Mouse (Mus musculus): ENCODE data around the gene Slc37a1. TPM values are rescaled to one million over a fixed set of nuclear protein-coding genes. Genes with fewer than 3 reads are reported as not detected.

The Slc37a1 gene
- polyA plus RNA-seq, 1 experiment from 2014 or later, result 4.8 TPM

- Histone ChIP-seq H3K4me1 (peaks cover 8% of the 10 kb centered on the region; the same call in 1 of the 2 replicates), H3K27ac (no peak overlapping the region), H3K9me3 (no peaks in the 10 kb centered on the region), H3K36me3 (no peaks in the 10 kb centered on the region), H3K27me3 (ENCODE audit: insufficient read depth, poor library complexity, severe bottlenecking) (no peaks in the 10 kb centered on the region), H3K4me3 (no peak overlapping the region)
- 51% methylated on average over 8 of the region's 8 CpGs for WGBS
- no peak for DNase-seq (ENCODE audit: low spot score)
Observed at GRCm38 (mm10) chr17:31355792-31356502, 69.4 kb downstream of the Slc37a1 start.

- Histone ChIP-seq H3K36me3 (no peaks in the 10 kb centered on the region), H3K4me3 (no peak overlapping the region), H3K9me3 (no peaks in the 10 kb centered on the region), H3K4me1 (peaks cover 3% of the 10 kb centered on the region; the same call in 1 of the 2 replicates), H3K27ac (no peak overlapping the region), H3K27me3 (ENCODE audit: insufficient read depth, poor library complexity, severe bottlenecking) (no peaks in the 10 kb centered on the region)
- no peak for DNase-seq (ENCODE audit: low spot score)
- 78% methylated on average over 13 of the region's 13 CpGs for WGBS
Observed at GRCm38 (mm10) chr17:31360582-31360981, 74.0 kb downstream of the Slc37a1 start.

- Histone ChIP-seq H3K4me3 (no peak overlapping the region), H3K4me1 (no peaks in the 10 kb centered on the region), H3K27me3 (ENCODE audit: insufficient read depth, poor library complexity, severe bottlenecking) (no peaks in the 10 kb centered on the region), H3K36me3 (no peaks in the 10 kb centered on the region), H3K9me3 (no peaks in the 10 kb centered on the region), H3K27ac (no peak overlapping the region)
- 78% methylated on average over 5 of the region's 5 CpGs for WGBS
- DNase-seq (ENCODE audit: low spot score), result no peak
Observed at GRCm38 (mm10) chr17:31365586-31366166, 79.1 kb downstream of the Slc37a1 start.

- Histone ChIP-seq H3K36me3 (no peaks in the 10 kb centered on the region), H3K9me3 (no peaks in the 10 kb centered on the region), H3K4me1 (no peaks in the 10 kb centered on the region), H3K4me3 (no peak overlapping the region), H3K27me3 (ENCODE audit: insufficient read depth, poor library complexity, severe bottlenecking) (0 out of 2 replicates have a peak, but pooled peaks cover 3% of the 10 kb centered on the region), H3K27ac (no peak overlapping the region)
- no peak for DNase-seq (ENCODE audit: low spot score)
- WGBS, result 69% methylated on average over 2 of the region's 2 CpGs
Observed at GRCm38 (mm10) chr17:31370221-31370620, 83.6 kb downstream of the Slc37a1 start.

GRCm38 (mm10) chr17:31370931-31371330 is 84.3 kb downstream of the Slc37a1 start:
- no peaks in the 10 kb centered on the region for H3K36me3 ChIP-seq
- no peaks in the 10 kb centered on the region for H3K4me1 ChIP-seq
- H3K27ac ChIP-seq, result no peak overlapping the region
- H3K9me3 ChIP-seq, result no peaks in the 10 kb centered on the region
- 0 out of 2 replicates have a peak, but pooled peaks cover 3% of the 10 kb centered on the region for H3K27me3 ChIP-seq (ENCODE audit: insufficient read depth, poor library complexity, severe bottlenecking)
- no peak overlapping the region for H3K4me3 ChIP-seq
- DNase-seq (ENCODE audit: low spot score), result no peak

GRCm38 (mm10) chr17:31377961-31378360 is 91.4 kb downstream of the Slc37a1 start:
- H3K36me3 ChIP-seq, result no peaks in the 10 kb centered on the region
- DNase-seq (ENCODE audit: low spot score), result no peak
- H3K4me1 ChIP-seq, result 0 out of 2 replicates have a peak, but pooled peaks cover 3% of the 10 kb centered on the region
- H3K4me3 ChIP-seq, result no peak overlapping the region
- no peaks in the 10 kb centered on the region for H3K9me3 ChIP-seq
- no peak overlapping the region for H3K27ac ChIP-seq
- WGBS, result 18% methylated on average over 7 of the region's 7 CpGs
- 0 out of 2 replicates have a peak, but pooled peaks cover 4% of the 10 kb centered on the region for H3K27me3 ChIP-seq (ENCODE audit: insufficient read depth, poor library complexity, severe bottlenecking)

- Histone ChIP-seq H3K4me1 (0 out of 2 replicates have a peak, but pooled peaks cover 3% of the 10 kb centered on the region), H3K27ac (no peak overlapping the region), H3K36me3 (no peaks in the 10 kb centered on the region), H3K9me3 (no peaks in the 10 kb centered on the region), H3K27me3 (ENCODE audit: insufficient read depth, poor library complexity, severe bottlenecking) (0 out of 2 replicates have a peak, but pooled peaks cover 4% of the 10 kb centered on the region), H3K4me3 (no peak overlapping the region)
- 73% methylated on average over 10 of the region's 10 CpGs for WGBS
- no peak for DNase-seq (ENCODE audit: low spot score)
Observed at GRCm38 (mm10) chr17:31378361-31378761, 91.8 kb downstream of the Slc37a1 start.

- DNase-seq (ENCODE audit: low spot score), result no peak
- H3K36me3 ChIP-seq, result no peaks in the 10 kb centered on the region
- H3K27me3 ChIP-seq (ENCODE audit: insufficient read depth, poor library complexity, severe bottlenecking), result 0 out of 2 replicates have a peak, but pooled peaks cover 4% of the 10 kb centered on the region
- H3K9me3 ChIP-seq, result no peaks in the 10 kb centered on the region
- H3K27ac ChIP-seq, result no peak overlapping the region
- 0 out of 2 replicates have a peak, but pooled peaks cover 3% of the 10 kb centered on the region for H3K4me1 ChIP-seq
- WGBS, result 61% methylated on average over 2 of the region's 2 CpGs
- H3K4me3 ChIP-seq, result no peak overlapping the region
Observed at GRCm38 (mm10) chr17:31379086-31379485, 92.5 kb downstream of the Slc37a1 start.

GRCm38 (mm10) chr17:31379863-31380262 is 93.3 kb downstream of the Slc37a1 start:
- H3K36me3 ChIP-seq, result no peaks in the 10 kb centered on the region
- H3K4me3 ChIP-seq, result no peak overlapping the region
- peaks cover 7% of the 10 kb centered on the region for H3K4me1 ChIP-seq
- 0 out of 2 replicates have a peak, but pooled peaks cover 4% of the 10 kb centered on the region for H3K27me3 ChIP-seq (ENCODE audit: insufficient read depth, poor library complexity, severe bottlenecking)
- 86% methylated on average over 8 of the region's 8 CpGs for WGBS
- H3K27ac ChIP-seq, result no peak overlapping the region
- H3K9me3 ChIP-seq, result no peaks in the 10 kb centered on the region
- no peak for DNase-seq (ENCODE audit: low spot score)

GRCm38 (mm10) chr17:31383320-31383719 is 96.7 kb downstream of the Slc37a1 start:
- no peak overlapping the region for H3K27ac ChIP-seq
- H3K4me1 ChIP-seq, result peaks cover 34% of the 10 kb centered on the region
- peaks cover 18% of the 10 kb centered on the region for H3K27me3 ChIP-seq (ENCODE audit: insufficient read depth, poor library complexity, severe bottlenecking)
- H3K4me3 ChIP-seq, result no peak overlapping the region
- H3K9me3 ChIP-seq, result no peaks in the 10 kb centered on the region
- 79% methylated on average over 6 of the region's 6 CpGs for WGBS
- DNase-seq (ENCODE audit: low spot score), result no peak
- no peaks in the 10 kb centered on the region for H3K36me3 ChIP-seq

GRCm38 (mm10) chr17:31384968-31385627 is 98.5 kb downstream of the Slc37a1 start:
- Histone ChIP-seq H3K4me1 (peaks cover 47% of the 10 kb centered on the region), H3K36me3 (no peaks in the 10 kb centered on the region), H3K4me3 (peak overlapping the region; percentile 75; the same call in 1 of the 2 replicates), H3K27ac (peak overlapping the region; percentile 17; the same call in 1 of the 2 replicates), H3K9me3 (no peaks in the 10 kb centered on the region), H3K27me3 (ENCODE audit: insufficient read depth, poor library complexity, severe bottlenecking) (peaks cover 23% of the 10 kb centered on the region)
- no peak for DNase-seq (ENCODE audit: low spot score)
- 7% methylated on average over 8 of the region's 8 CpGs for WGBS

GRCm38 (mm10) chr17:31385671-31386665 is 99.4 kb downstream of the Slc37a1 start, which contains the start of gene Pde9a:
Pde9a (plus strand) TSS chr17:31386210.
- peak within 1 kb of the TSS; percentile 85 for H3K27ac ChIP-seq
- peaks cover 53% of the 10 kb centered on the region for H3K4me1 ChIP-seq
- DNase-seq (ENCODE audit: low spot score), result peak; percentile 87
- peaks cover 23% of the 10 kb centered on the region for H3K27me3 ChIP-seq (ENCODE audit: insufficient read depth, poor library complexity, severe bottlenecking)
- H3K36me3 ChIP-seq, result no peaks in the 10 kb centered on the region
- WGBS, result 1% methylated on average over 37 of the region's 56 CpGs
- H3K4me3 ChIP-seq, result peak within 1 kb of the TSS; percentile 75
- no peaks in the 10 kb centered on the region for H3K9me3 ChIP-seq
